Mouse (Mus musculus) right cerebral cortex, adult 18-20 months (tissue): Measurements from ENCODE around the gene Dmtf1.
"Not testable (repeated sequence)": the region's sequence is repeated elsewhere in the genome, so short reads cannot be mapped to it uniquely, and the experiment has no call there.

Experiments
- DNase-seq: peaks from one replicate; pipeline ENCODE4 v3.0.0; 2022; ENCODE audit warnings: mixed read lengths

The Dmtf1 gene

DNA sequence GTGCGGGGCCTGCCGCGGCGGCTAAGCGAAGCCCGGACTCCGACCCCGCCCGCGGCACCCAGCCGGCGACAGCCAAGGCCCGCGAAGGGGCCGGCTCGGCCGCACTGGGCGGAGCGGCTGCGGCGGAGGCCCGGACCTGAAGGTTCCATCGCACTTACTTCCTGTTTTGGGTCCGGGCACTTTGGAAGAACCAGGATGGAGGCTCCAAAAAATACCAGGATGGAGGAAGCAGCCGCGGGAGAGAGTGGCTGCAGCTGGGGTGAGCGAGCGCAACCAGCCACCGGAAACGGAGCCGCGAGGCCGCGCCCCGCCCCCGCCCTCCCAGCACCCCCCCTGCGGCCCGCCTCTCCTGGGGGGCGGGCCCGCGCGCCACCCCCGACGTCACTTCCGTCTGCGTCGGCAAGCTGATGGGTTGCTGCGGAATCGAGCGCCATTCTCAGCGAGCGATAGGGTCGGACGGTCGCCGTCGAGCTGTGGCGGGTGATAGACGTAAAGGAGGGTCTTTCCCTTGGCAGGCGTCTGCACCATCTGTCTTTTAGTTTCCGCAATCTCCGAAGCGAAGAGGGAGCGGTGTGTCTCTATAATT is at the start of gene Dmtf1:
Gene Dmtf1 (minus strand): TSS at position 321 of the 586 bp plus-strand sequence.
- DNase-seq, result peak; percentile 93

DNA sequence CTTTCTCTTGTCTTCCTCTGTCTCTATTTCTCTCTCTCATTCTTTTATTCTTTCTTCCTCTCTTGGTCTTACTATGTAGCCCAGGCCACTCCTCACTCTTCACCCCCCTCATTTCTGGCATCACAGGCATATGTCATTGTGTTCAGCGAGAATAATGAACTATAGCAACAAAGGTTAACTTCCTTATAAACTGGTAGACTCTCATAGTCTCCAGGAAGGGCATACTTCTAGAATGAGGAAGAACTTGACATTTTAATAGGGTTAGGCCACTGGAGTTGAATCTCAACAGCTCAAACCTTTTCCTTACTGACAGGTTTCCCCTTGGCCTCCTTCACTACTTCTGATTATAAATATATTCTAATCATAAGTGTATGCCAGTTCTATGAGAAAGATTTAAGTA is 24.9 kb upstream of the Dmtf1 start:
- no peak for DNase-seq

DNA sequence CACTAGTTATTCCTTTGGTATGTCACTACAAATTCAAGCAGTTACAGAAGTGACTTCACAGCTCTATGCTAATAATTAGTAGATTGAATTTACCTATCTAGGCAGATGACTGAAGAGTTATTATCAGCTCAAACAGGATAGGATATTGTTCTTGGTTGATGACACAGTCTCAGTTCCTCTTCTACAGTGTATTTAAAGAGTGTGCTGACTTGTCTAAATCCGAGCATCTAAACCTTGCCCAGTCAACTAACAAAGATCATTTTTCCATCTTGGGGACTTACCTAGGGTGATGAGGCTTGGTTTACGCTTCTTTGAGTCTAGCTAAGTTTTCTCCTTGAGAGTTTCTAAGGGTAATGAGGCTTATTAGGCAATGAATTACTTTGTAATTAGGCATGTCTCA is 11.7 kb upstream of the Dmtf1 start:
- no peak for DNase-seq

DNA sequence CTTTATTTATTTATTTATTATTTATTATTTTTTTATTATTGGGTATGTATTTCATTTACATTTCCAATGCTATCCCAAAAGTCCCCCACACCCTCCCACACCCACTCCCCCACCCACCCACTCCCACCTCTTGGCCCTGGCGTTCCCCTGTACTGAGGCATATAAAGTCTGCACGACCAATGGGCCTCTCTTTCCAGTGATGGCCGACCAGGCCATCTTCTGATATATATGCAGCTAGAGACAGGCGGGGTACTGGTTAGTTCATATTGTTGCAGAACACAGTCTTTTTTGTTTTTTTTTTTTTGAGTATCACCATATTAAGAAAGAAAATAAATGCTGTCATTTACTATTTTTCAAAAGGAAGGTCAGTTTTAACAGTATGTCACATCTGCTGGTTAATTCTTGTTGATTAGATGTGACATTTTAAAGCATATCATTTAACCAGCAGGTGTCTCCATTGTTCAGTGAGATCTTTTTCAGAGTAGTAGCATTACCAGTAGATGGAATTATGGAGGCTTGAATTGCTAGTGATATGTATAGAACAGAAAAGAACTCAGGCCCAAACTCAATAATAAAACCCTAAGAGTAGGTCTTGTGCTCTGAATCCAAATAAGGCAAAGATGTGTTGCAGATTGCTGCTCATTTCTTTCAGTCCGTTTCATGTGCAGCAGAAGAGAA is 7.9 kb upstream of the Dmtf1 start:
- not testable (repeated sequence) for DNase-seq

DNA sequence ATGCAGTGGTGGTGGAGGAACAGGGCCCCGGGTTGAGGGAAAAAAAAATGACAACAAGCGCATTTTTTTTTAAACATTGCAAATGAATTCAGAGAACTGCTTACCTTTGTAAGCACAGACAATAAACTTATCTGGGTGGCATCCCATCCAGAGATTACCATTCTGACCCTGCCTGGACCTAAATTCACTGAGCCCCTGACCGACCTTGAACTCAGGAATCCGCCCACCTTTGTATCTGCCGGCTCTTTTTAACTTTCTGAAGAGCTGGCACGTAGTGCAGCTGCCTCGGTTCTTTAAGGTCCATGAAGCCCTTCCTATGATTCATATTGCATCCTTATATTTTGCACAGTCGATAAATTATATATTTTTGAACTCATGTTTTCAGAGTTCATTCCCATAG is 4.8 kb upstream of the Dmtf1 start:
- no peak for DNase-seq

DNA sequence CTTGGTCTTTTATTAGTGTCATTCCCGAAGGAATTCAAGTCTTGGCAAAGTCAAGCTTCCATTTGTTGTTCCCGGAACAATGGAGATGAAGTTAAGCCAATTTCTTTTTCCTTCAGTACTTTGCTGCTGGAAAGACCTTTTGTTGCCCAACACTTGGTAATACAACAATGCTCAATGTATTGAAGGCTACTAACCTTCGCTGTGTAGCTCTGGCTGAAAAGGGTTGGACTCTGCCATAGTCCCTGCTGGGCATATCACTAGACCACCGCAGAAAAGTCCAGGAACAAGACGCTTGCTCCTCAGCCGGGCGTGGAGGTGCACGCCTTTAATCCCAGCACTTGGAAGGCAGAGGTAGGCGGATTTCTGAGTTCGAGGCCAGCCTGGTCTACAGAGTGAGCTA is 3.6 kb upstream of the Dmtf1 start:
- DNase-seq, result not testable (repeated sequence)

DNA sequence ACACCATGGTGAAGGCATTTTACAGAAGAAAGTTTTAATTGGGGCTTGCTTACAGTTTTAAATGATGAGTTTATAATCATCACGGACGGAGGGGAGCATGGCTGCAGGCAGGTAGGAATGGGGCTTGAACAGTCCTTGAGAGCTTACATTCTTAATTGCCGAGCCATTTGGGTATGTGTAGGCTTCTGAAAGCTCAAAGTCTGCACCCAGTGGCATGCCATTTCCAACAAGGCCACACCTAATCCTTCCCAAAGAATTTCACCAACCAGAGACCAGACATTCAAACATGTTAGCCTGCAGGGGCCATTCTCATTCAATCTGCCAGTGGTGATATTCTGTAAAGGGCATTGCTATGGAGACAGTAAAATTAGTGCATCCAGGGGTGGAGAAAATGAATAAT is 1.8 kb upstream of the Dmtf1 start:
- no peak for DNase-seq

DNA sequence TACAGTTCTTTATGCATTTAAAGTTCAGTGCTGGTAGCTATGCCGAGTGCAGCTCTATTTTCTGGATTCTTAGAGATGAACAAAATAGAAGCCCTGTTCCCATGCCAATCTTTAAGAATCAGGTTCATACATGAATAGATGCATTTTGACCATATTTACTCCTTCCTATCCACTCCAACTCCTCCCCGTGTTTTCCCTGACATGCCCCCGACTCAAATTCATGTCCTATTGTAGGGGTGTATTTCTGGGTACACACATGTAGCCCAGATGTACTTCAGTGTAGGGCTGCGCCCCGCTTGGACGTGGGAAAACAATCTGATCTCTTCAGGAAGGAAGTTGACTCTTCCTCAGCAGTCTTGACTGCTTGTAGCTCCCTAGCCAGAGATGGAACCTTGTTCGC is 512 bp upstream of the Dmtf1 start:
- no peak for DNase-seq

DNA sequence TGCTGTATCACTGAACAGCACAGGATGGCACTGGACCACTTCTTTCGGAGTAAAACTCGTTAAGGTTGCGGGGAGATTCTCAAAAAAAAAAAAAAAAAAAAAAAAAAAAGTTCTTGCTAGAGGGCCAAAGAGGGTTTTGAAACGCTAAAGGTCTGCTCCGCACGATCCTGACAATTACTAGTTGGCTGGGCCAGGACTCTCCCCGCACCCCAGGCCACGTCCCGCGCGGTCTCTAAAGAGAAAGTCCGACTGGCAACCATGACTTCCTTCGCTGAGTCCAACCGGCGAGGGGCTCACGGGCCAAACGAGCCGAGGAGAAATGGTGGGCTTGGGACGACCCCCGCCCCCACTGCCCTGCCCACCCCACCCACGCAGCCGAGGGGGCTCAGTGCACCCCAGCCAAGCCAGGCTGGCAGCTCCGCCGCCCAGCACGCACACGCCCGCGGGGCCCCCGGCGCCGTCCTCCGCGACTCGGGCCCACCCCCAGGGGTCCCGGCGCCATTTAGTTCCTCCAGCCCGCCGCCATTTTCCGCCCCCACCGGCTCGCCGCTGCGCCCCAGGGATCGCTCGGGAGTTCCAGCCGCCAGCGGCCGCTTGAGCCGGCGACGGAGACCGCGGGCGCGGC is 633 bp downstream of the Dmtf1 start:
- peak; percentile 28 for DNase-seq

DNA sequence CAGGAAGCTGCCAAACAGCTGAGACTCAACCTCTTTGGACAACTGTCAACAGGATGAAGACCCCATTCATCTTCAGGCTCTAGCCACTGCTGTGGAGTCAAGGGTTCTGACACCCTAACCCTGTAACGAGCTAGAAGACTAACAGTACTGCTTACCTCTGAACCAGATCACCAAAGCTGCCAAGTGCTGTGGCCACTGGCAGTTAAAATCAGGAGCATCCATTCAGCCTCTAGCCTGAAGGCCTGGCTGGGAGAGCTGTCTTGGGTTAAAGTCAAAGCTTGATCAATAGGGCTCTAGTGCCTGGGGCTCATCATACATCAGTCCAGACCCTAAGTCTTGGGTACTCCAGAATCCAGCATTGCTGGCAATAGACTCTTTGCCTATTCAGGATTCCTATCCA is 4.2 kb downstream of the Dmtf1 start:
- no peak for DNase-seq

DNA sequence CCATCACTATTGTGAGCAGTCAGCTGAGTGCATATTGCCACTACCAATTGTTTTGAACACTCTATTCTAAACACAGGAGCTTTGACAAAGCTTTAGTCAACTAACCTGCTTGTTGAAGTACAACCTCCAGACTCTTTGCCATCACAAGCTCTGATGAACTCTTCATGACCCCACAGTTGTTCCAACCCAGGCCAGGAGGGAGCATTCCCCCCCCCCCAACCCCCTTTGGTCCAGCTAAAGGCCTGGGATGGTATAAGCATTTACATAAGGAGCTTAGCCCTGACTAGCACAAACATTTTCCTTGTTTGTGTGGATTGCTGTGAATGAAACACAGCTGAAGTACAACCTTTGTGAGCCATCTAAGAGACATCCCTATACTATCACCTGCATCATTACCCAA is 4.8 kb downstream of the Dmtf1 start:
- no peak for DNase-seq

DNA sequence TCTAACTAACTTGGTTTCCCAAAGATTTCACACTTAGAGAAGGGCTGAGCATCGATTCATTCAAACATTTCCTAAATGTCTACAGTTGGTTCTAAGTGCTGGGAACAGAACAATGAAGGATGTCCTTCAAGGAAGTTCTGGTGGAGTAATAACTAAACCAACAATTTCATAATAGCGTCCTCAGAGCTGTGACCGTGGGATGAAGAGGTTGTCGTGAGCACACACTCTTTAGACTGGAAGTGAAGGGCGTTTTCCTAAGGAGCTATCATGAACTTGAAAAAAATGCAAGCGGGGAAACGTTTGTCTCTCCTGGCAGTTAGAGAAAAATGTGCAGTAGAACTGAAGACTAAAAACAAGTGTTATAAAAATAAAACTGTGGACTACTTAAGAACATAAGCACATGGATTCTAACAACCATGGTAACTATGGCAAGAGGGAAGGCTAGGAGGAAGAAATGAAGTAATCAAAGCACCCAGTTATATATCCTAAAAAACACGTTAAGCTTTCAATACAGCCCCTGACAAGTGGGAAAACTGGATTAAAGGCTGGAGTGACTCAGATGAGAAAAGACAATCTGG is 12.2 kb downstream of the Dmtf1 start:
- DNase-seq, result no peak

DNA sequence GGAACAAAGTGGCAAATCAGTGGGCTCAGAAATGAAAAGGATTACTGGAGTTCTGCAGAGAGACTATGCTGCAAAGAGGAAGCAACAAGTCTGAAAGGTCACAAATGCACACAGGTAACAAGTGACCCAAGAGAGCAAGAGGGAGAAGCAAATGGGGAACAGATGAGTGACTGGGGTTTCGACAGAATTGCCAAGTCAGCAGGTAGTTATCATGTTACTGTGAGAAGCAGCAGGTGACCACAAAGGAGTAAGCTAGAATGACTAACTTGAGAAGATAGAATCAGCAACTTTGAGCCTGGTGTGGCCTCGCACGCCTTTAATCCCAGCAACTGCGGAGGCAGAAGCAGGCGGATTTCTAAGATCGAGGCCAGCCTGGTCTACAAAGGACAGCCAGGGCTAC is 19.2 kb downstream of the Dmtf1 start:
- DNase-seq, result no peak

DNA sequence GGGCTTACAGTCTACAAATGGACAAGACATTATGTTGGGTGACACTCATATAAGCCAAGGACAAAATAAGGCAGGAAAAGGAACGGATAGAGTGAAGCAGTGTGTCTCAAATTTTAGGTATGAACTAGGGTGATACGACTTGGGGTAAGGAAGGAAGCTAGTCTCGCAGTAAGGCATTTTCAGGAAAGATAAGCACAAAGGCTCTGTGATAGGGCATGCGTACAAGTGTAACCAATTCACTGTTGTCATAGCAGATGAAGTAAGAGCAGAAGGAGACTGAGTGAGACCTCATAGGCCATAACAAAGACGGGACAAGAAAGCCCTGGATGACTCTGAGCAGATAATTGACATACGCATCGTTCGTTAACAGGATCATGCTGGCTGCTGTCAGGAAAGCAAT is 20.9 kb downstream of the Dmtf1 start:
- DNase-seq, result no peak

DNA sequence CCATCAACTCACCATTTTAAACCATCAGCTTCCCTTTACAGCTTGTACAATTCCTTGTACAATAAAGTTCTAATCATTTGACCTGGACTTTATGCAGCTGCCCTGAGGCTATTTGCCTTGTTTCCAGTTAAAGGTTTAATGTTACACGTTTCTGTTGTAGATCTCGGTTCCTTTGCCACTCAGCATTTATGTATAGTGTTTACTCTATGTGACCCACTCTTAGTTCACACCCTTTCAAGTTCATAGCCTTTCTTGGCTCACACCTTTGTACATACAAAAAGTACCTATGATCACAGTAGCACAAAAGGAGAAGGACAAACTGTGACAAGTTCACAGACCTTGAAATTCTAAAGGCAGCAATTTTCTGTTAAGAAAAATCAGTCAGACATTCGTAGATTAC is 26.0 kb downstream of the Dmtf1 start:
- no peak for DNase-seq

DNA sequence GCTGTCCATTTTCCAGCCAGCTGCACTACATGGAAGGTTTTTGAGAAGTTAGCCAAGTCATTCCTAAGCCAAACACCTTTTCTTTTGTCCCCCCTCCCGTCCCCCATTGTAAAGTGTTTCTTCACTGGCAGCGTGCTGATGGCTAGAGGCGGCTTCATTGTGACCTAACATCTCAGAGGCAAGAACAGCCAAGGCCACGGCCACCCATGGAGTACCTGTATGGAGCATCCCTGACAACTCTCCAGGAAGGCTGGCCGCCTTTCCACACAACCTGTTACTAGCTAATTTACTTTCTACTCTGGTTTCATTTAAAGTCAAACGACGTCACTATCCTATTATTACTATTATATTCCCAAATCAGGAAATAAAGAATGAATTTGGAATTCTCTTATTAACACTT is 29.8 kb downstream of the Dmtf1 start:
- DNase-seq, result no peak

DNA sequence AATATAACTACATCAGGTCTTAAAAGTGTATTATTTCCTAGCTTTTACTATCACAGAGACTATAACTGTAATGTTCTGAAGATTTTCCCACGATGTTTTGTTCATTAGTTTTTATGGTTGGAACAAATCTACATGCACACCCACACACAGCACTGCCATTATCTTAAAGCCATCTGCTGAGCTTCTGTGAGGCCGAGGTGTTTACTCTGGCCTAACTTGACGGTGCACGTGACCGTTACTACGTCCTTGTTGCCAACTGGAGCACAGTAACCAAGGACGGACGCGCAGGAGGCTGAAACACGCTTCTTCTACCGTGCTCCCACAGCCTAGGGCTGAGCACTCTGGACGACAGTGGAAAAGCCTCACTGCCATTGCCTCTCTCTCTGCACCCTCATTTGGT is 33.0 kb downstream of the Dmtf1 start:
- peak; percentile 46 for DNase-seq

DNA sequence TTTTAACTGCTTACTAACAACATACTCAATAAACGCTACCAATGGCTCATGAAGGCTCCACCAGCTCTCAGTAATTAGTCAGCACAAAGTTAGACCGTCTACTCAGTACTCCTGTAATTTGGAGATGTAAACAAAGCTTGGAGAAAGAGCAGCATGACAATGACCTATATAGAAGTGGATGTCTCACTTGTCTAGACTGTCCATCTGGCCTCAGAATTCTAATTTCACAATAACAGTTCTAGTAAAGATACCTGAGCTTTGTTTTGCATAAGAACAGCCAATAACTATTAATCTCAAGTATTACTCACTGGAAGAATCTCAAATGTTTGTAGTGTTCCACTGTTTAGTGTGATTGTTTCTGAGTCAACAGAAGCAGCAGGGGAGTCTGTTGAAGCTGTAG is 37.4 kb downstream of the Dmtf1 start:
- DNase-seq, result no peak

DNA sequence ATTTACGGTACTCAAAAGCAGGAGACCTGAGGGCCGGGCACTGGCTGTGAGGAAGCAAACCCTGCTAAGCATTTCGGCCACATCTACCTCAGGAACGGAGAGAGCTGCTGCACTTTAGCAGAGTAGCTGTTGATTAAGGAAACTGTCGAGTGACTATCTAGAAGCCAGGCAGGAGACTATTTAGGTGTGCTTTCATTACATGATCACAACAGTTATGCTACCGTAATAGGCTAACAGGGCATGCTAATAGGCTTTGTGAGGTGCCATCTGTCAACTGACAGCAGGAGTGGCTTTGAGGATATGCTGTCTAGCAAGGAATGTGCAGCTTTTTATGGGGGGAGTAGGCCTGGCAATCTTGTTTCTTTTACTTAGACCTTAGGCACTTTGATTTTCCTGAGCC is 47.4 kb downstream of the Dmtf1 start:
- no peak for DNase-seq

DNA sequence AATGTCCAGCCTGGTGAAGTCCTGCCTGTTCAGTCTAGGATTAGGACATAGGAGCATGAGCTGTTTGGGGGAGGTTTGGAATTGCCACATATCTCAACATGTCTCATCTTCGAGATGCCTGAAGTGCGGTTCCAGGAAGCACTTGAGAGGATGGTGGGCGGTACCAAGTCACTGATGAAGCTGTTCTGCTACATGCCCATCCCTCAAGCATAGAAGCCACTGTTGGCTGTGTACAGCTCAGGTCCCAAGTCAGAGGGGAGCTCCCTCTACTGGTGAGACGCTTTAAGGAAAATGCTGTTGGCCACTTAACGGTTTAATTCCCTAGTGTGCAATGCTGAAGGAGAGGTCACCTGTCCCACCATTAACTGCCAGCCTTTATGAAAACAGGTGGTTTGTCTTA is 49.8 kb downstream of the Dmtf1 start:
- DNase-seq, result peak; percentile 55

DNA sequence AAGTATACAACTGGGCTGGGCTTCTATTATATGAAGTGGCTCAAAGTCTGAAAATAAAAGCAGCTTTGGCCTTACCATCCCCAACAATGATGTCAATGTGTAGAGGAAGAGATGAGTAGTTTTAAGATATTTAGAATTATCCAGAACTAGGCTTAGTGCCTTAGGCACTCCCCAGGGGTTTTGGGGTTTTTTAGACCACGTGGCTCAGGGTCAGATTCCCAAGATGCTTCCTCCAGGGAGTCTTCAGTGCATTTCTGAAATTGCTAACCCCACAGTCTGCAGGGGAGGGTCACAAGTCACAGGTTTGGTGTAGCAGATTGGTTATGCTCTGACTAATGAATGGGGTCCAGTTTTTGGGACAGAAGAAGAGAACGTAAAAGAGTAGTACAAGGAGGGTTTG is 50.3 kb downstream of the Dmtf1 start:
- DNase-seq, result no peak

DNA sequence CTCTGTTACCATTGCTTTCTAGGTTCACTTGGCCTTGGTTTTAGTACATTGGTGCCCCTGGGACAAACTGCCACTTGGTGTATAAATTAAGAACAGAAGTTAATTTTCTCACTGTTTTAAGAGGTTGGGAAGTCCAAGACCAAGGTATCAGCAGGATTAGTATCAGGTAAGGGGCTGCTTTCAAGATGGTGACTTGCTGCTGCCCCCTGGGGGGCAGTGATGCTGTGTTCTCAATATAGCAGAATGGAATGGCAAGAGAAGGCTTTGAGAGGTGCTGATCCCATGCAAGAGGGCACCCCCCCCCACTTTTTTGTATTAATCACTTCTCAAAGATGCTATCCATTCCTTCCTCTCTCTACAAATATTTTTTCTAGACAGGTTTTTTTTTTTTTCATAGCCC is 52.0 kb downstream of the Dmtf1 start:
- no peak for DNase-seq

DNA sequence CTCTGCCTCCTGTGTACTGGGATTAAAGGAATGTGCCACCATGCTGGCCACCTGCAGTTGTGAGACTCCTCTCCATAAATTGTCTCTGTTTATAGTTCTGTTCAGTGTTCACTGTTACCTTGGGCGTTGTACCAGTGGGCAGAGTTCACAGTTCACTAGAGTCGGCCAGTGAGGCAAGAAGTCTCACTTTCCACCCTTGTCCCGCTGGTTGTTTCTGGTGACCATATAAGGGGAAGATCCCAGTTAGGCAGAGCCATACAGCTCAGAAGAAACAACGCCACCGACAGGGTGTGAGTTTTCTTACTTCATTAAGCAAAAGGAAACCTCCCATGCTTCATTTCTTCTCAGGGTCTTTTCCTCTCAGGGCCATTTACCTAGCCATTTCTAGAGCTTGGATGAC is 53.1 kb downstream of the Dmtf1 start:
- DNase-seq, result no peak
